Mouse (Mus musculus): ENCODE measurements at regions not wholly inside any gene's neighbourhood (a gene's known extent, or its start where the extent isn't known, plus 50 kb on each side); places are given as distances from the start of the nearest gene placed in this dataset.
A peak's percentile ranks its signal among the peaks of the same experiment; 100 is the strongest.

GRCm38 (mm10) chr13:83111503-83111902, 392.3 kb upstream of the Mef2c start:
- peak; percentile 47 to 52 for DNase-seq (ENCODE audit: low spot score in 2 of 2)

DNA sequence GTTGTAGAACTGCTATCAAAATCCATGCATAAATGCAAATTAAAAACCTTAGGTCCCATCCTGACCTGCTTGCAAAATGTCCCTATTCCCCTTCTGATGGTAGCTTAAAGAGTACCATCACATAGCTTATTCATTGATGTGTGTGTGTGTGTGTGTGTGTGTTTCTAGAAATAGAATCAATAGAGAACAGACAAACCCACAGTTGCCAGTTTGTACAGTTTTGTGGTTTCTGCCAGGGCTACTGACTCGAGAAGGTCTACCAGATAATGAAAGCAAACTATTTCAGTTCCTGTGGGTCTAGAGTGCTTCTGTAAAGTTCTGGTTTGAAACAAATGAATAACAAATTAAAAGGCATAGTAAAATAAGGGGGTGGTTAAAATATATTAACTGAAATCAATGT, 391.5 kb upstream of the Mef2c start:
- DNase-seq (ENCODE audit: low spot score in 2 of 2), result peak; percentile 76 to 82

GRCm38 (mm10) chr13:83112741-83113140, 391.1 kb upstream of the Mef2c start:
- DNase-seq (ENCODE audit: low spot score in 2 of 2), result peak; percentile 3 to 16

DNA sequence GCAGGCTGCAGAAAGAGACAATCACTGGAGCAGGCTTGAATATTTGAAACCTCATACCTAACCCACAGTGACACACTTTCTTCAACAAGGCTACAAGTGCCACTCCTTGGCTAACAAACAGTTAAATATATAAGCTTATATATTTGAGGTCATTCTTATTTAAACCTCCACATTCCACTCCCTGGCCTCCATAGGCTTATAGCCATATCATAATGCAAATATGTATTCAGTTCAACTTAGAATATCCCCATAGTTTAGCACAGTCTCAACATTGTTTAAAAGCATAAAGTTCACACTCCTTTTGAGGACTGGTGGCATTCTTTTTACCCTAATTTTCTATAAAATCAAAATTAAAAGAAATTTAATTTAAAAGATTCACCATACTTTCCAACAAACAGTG, 390.0 kb upstream of the Mef2c start:
- DNase-seq (ENCODE audit: low spot score in 2 of 2), result no peak

DNA sequence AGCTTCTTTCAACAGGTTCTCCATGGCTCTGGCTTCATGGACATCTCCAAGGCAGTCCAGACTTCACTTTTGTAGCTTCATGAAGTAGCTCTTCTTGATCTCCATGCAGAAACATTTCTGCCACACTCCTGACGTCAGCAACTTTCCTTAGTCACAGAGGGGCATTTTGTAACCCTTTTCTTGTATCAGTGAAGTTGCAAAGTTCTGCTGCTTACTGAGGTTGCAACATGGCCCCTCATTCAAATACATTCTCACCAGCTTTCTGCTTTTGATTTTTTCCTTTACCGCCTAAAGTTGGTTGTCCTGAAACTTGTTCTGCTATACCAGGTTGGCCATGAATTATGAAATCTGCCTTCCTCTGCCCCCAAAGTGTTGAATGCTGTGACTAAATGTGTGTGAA, 389.4 kb upstream of the Mef2c start:
- no peak for DNase-seq (ENCODE audit: low spot score in 2 of 2)

DNA sequence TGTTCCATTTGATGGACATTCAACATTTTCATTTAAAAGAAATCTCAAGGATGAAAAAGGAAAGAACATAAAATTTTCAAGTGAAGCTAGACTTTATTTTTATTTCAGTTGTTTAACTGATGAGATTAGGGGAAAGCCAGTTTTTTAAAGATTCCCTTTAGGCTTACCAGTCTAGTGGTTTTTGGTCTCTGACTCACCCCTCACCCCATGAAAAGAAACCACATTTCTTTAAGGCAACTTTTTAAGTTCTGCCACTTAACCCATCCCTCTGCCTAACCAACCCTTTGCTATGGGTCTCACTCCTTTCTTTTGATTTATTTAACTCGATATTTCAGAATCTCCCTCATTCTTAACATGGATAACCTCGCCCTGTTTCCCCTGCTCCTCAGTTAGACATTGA, 388.1 kb upstream of the Mef2c start:
- no peak for DNase-seq (ENCODE audit: low spot score in 2 of 2)

- no peak for DNase-seq (ENCODE audit: low spot score in 2 of 2)
Observed at GRCm38 (mm10) chr13:83120343-83120742, 383.5 kb upstream of the Mef2c start.

GRCm38 (mm10) chr13:83123596-83123995, 380.2 kb upstream of the Mef2c start:
- no peak for DNase-seq (ENCODE audit: low spot score in 2 of 2)

GRCm38 (mm10) chr13:83124651-83125050, 379.2 kb upstream of the Mef2c start:
- DNase-seq (ENCODE audit: low spot score in 2 of 2), result no peak

DNA sequence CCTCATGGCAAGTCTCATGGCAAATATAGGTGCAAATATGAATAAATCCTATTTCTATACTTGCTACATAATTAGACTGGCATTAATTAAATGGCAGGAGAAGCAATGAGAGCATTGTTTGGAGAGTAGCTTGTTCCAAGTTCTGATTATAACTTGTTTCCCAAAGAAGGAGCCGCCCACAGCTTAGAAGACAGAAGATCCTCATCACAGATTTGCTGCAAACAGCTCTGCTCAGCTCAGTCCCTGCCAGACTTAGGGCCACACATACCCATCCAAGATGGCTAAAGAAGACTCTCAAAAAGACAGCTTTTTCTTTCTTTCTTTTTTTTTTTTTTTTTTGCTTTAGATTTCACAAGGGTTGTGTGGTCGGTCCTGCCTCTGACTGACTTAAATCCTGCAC, 377.4 kb upstream of the Mef2c start:
- no peak for DNase-seq (ENCODE audit: low spot score in 2 of 2)

DNA sequence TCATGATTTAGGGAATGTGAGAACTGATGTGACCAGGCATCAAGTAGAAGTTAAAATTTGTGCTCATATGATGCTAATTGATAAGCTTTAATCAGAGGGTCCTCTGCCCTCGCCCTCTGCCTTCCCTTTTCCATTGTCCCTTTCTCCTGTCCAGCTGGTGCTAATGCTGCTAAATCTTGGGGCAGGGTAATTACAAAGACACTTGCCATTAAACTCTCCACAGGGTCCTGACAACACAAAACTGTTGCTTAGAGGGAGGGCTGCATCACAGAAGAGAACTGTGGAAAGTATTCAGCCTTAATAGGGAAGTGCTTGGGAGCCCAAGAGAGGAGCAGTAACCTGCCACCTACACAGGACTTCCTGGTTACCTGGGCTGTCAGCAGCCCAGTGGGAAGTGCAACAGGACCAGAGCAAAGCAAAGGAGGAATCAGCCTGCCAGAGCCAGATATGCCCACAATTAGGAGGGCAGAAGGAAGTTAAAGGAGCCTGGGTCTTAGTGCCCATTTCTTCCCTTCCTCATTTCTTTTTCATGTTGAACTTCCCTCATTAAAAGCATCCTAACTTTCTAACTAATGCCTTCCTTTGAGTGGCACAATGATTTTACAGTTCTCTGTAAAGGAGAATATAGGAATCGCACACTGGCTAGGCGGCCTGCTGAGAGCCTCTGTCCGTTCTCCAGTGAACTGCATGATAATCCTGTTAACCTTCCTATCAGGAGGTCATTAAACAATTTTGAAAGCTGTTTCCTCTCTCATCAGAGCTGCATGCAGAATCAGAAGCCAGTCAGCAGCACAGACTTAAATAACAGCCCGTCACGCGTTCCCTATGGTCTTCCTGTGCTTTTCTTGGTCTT, 372.5 kb upstream of the Mef2c start:
- no peak for DNase-seq (ENCODE audit: low spot score in 2 of 2)

GRCm38 (mm10) chr13:83131982-83132354, 371.9 kb upstream of the Mef2c start:
- DNase-seq (ENCODE audit: low spot score in 2 of 2), result no peak

- no peak for DNase-seq (ENCODE audit: low spot score in 2 of 2)
Observed at GRCm38 (mm10) chr13:83132671-83133638, 370.9 kb upstream of the Mef2c start.

DNA sequence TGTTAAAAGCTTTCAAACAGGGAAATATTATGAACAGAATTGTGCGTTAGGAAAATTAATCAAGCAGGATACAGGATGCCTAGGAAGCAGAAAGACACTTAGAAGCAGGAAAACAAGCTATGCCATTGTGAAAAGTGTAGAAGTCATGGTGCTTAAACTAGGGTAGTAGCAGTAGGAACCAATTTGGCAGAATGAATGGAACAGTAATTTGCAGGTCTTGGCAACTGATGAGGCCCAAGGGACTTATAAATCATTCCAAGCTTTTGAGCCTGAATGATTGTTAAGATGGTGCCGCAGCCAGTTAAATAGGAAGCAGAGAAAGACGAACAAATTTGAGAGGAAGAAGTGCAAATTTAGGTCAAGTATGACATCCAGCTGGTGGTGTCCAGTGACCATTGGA, 360.5 kb upstream of the Mef2c start:
- no peak for DNase-seq (ENCODE audit: low spot score in 2 of 2)

GRCm38 (mm10) chr13:83154626-83155124, 349.2 kb upstream of the Mef2c start:
- no peak for DNase-seq (ENCODE audit: low spot score in 2 of 2)

DNA sequence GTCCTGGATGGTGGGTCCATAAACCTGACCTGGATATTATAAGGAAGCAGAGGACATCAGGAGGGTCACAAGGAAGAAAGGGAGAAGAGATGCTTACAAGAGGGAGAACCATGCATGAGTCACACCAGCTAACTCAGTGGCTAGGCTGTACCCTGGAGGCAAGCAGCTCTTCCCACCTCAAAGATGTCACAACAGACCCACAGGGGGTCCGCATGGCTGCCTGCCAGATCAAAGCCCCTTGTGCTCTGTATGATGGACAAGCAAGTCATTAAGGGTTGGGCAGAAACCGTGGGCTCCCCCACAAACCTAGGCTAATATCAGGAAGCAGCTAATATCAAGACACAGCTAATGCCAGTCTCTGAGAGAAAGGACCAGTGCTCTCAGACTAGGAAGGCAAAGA, 343.9 kb upstream of the Mef2c start:
- DNase-seq (ENCODE audit: low spot score in 2 of 2), result no peak

DNA sequence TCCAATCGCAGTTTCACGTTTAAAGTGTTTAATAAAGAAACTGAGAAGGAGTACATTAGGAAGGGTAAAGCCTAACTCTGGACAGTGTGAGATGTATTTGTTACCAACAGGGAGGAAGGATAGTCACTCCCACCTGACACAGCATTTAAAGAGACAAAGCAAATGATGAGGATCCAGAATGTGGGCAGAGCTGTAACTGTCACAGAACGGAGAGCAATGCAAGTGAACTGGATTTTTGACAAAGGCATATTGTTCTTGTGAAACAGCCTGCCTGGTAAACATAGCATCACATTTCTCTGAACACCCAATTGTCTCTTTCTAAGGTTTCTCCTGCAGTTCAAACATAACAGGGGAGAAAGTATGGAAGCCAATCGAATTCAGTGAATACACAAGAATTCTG, 341.1 kb upstream of the Mef2c start:
- DNase-seq (ENCODE audit: low spot score in 2 of 2), result no peak

GRCm38 (mm10) chr13:83175086-83175485, 328.7 kb upstream of the Mef2c start:
- DNase-seq (ENCODE audit: low spot score in 2 of 2), result no peak

DNA sequence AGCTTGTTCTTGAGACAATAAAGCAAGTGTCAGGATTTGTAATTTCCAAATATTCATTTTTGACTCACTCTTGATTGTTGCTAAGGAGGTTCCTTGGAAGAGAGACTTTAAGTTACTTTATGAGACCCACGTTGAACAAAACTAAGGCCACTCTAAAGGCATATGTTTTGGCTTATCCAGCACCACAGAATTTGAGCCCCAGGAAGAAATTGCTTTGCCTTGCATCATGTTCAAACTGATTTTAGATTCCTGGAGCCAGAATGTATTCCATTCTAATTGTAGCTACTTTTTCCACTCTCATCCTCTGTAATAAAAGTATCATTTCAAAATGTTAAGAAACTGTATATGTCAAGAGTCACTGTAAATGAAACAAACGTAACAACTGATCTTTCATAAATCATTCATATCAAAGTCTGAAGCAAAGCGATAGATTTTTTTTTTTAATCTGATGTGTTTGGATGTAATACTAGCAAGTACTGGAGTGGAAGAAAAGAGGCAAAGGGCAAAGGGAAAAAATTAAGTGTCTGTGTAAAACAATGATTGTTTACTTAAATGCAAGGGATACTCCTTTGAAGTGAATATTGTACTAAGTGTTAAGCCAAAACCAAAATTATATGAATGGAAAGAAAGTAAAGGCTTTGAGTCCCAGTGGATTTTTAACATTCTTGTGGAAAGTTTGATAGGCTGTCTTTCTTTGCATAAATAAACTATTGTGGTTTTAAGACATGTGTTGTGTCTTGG, 301.7 kb upstream of the Mef2c start:
- no peak for DNase-seq (ENCODE audit: low spot score in 2 of 2)

DNA sequence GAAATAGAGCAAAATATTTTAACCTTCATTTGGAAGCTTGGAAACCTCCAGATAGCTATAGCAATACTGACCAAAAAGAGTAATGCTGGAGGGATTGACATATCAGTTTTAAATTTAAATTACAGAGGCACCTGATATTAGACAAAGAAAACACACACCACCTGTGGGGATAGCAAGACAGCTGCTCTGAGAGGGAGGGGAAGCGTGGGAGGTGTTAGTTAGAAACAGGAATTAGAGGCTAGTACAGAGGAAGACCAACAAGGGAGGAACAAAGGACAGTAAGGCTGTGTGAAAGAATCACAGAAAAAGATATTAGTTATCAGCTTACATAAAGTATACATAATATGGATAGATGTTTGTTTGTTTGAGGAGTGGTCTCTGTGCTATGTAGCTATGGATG, 297.2 kb upstream of the Mef2c start:
- peak; percentile 6 to 16 for DNase-seq (ENCODE audit: low spot score in 2 of 2)

GRCm38 (mm10) chr13:83207513-83207912, 296.3 kb upstream of the Mef2c start:
- no peak for DNase-seq (ENCODE audit: low spot score in 2 of 2)

DNA sequence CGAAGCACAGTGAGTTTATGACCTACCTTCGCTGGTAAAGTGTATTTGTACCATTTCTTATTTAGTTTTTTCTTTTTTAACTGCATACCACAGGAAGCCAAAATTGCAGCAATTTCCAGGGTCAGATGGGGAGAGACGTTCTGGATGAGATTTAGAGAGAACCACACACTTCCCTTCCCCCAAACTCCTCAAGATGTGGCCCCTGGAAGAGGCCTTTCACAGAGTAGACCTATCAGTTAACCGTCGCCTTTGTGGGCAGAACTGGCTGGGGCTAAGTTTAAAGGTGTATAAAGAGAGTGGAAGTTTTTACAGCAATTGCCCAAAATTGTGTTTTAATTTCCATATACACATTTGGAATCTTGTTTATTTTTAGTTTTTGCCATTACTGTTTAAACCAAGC, 295.7 kb upstream of the Mef2c start:
- DNase-seq (ENCODE audit: low spot score in 2 of 2), result no peak

Data from spleen, postnatal 36 days (tissue).